Mouse (Mus musculus) splenic B cell, adult 2 months (primary cell): ENCODE measurements at regions not wholly inside any gene's neighbourhood (a gene's known extent, or its start where the extent isn't known, plus 50 kb on each side); places are given as distances from the start of the nearest gene placed in this dataset.

Experiments
- DNase-seq: peaks from one replicate; pipeline ENCODE4 v3.0.0-alpha.2; 2011; ENCODE audit warnings: low read depth, low spot score
- H3K27me3 ChIP-seq: 2 replicates; pipeline ENCODE4 v1.6.1; 2012; ENCODE audit warnings: mild to moderate bottlenecking, low read length, moderate library complexity, mixed read lengths; ENCODE audit not compliant: control insufficient read depth, poor library complexity, insufficient read depth, severe bottlenecking
- H3K36me3 ChIP-seq: 2 replicates; pipeline ENCODE4 v1.6.1; 2012; ENCODE audit warnings: mild to moderate bottlenecking, low read length, moderate library complexity, mixed read lengths; ENCODE audit not compliant: control insufficient read depth, poor library complexity, insufficient read depth, severe bottlenecking

DNA sequence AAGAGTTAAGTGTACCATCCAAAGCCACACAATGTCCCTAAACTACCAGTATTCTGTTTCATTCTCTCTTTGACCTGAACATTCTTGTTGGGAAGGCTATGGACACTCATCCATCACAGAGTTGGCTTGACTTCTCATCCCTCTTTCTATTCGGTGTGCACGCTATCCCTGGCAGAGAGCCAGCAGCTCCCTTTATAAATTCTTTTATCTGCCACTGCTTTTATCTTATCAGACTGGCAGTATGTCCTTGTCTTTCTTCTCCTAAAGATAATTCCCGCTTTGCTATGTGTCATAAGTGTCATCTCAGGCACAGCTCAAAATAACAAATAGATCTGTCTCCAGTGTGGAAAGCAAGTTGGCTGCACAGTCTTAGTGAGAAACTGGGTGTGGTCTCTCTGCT, 106.6 kb upstream of the Lipc start:
- DNase-seq, result no peak
- Histone ChIP-seq H3K36me3 (no peaks in the 10 kb centered on the region), H3K27me3 (no peaks in the 10 kb centered on the region)

DNA sequence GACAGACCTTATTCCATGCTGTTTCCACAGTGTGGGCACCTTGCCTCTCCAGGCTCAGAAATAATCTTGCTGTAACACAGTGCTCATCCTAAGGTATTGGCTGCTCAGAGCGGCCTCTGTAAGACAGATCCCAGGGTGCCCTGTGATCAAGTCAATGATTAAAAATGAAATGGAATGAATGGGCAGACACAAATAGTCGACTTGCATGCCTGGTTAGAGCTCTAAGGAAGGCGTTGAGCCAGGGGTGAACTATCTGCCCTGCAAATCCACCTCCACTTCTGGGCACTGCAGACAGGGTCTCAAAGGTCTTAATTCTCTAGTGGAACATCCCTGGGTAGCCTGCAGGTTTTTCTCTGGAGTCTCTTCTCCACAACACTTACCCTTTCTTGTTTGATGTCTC, 104.8 kb upstream of the Lipc start:
- Histone ChIP-seq H3K27me3 (no peaks in the 10 kb centered on the region), H3K36me3 (no peaks in the 10 kb centered on the region)
- no peak for DNase-seq

DNA sequence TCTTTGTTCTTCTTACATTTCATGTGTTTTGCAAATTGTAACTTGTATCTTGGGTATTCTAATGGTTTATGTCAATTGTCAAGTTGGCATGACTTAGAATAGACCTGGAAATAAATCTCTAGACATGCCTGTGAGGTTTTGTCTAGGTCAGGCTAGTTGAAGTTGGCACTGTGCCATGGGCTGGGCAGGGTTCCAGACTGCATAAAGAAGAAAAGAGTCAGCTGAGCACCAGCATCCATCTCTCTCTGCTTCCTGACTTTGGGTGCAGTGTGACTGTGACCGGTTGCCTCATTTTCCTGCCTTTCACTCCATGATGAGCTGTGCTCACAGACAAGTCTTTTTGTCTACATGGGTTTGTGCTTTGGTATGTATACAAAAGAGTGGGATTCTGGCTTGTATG, 91.9 kb upstream of the Lipc start:
- no peak for DNase-seq
- H3K36me3 ChIP-seq, result no peaks in the 10 kb centered on the region
- no peaks in the 10 kb centered on the region for H3K27me3 ChIP-seq

DNA sequence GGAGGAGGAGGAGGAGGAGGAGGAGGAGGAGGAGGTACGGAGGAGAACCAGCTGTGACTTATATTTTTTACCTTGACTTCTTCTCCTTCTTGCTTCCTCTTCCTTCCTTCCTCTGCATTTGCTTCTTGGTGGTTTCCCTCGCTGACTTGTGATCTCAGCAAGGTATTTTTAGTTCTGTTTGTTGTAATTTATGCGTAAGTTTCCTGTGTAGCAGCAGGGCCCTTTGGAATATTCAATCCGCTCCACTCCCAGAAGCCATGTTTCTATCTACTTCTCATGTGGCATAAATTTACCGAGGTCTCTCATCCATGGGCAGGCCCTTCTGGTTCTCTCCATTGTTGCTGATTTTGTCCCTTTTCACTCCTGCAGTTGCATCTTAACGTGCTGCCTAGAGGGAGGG, 83.3 kb upstream of the Lipc start:
- Histone ChIP-seq H3K27me3 (no peaks in the 10 kb centered on the region), H3K36me3 (no peaks in the 10 kb centered on the region)
- DNase-seq, result peak; percentile 56

DNA sequence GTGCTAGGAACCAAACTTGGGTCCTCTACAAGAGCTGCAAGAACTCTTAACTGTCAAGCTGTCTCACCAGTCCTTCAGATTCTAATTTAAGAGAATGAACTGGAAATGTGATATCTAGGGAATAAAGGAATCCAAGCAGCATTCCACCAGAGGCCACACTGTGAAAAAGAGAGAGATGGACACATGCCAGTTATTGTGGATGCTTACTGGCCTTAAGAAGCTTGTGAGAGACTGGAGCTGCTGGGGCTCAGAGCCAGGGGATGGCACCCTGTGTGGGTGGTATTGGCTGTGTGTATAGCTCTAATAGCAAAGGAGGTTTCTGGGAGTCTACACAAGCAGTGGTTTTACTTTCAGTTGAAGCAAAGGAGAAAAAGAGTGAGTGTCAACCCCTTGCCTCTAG, 80.1 kb upstream of the Lipc start:
- Histone ChIP-seq H3K27me3 (no peaks in the 10 kb centered on the region), H3K36me3 (no peaks in the 10 kb centered on the region)
- peak; percentile 15 for DNase-seq

DNA sequence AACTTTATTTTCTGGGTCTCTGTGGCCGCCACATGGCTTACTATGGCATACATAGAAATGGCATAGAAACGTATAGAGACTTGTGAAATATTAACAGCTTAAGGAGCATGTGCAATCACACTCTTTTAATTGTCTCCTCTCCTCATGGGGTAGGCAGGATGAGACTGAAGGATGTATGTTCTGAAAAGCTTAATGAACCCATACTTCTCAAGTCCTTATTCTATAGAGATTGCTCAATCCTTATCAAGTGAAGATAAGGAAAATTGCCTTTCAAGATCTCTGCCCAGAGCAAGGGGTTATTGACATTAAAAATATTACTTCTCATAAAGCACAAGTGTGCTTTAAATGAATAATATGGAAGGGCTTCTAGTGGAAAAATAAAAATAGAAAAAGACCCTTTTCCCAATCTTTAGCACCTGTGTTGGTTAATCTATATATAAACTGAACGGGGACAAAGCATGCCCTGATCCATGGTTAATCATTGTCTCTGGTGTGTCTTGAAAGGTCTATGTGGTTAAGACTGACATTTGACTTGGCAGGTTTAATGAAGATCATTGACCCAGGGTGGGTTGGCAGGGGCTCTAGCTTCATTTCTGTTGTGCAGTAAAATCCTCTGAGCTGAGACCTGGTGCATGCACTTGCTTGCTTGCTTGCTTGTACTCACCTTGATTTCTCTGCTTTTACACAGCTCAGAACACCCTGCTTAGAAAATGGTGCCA, 78.3 kb upstream of the Lipc start:
- DNase-seq, result no peak
- H3K36me3 ChIP-seq, result no peaks in the 10 kb centered on the region
- H3K27me3 ChIP-seq, result no peaks in the 10 kb centered on the region

DNA sequence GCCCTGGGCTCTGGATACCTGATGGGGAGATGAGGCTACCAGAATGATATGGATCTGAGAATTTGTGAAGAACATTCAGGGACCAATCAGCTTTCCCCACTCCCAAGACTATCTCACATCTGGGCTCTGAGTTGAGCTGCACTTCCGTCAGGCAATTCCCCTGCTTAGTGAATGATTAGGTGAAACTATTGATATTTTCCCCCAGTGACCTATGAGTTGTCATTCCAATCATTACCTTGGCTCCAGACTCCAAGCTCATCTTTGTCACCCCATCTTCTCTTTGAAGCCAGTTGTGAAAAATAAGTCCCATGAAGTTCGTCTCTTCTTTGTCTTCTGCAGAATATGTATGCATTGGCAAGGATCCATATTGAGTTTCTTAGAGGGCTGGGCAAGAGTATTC, 76.1 kb upstream of the Lipc start:
- DNase-seq, result no peak
- Histone ChIP-seq H3K36me3 (no peaks in the 10 kb centered on the region), H3K27me3 (no peaks in the 10 kb centered on the region)

DNA sequence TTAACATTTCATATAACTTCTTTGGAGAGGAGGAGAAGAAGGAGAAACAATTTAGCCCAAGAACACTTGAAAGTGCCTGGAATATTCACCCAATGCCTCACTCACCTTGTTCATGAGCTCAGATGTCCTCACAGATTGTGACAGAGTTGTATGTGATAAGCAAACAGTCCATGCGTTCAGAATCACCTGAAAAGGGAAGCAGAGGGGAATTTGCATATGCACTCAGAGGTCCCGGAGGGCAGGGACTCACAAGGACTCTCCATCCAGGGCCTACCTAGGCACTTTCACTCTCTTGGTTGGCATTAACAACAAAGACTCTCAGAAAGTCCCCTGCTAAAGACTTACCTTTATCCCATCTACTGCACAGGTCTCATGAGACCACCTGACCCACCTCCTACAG, 75.6 kb upstream of the Lipc start:
- no peaks in the 10 kb centered on the region for H3K27me3 ChIP-seq
- no peaks in the 10 kb centered on the region for H3K36me3 ChIP-seq
- peak; percentile 72 for DNase-seq

DNA sequence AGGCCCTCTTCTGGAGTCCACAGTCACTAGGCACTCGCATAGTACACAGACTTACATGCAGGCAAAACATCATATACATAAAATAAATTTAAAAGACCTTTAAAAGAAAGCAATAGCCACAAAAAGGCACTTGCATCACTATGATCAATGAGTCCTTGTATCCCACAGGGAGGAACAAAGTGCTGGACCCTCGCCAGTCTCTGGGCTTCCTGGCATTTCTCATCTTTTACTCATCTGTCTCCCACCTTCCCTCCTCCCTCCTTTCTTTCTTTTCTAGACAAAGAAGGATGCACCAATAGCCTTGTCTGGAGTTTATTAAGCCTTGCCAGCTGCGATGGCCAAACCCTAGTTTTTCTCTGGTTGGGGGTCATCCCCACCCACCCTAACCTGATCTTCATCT, 73.2 kb upstream of the Lipc start:
- no peaks in the 10 kb centered on the region for H3K27me3 ChIP-seq
- no peak for DNase-seq

DNA sequence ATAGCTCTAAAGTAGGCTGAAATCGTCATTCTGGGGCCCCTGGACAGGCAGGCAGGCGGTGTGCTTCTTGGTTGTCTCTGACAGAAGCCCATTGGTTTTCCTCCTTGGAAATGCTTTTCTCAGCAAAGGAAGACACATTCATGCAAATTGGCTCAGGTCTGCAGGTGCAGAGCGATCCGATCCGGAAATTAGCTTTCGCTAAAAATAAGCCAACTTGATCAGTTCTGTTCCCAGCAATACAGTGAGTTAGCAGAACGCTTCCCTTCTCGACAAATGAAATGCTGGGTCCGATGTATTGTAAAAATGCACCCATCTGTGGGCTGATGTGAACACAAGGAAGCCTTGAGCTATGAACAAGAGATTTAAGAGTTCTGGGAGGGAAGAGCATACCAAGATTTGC, 66.2 kb upstream of the Lipc start:
- DNase-seq, result peak; percentile 13
- H3K27me3 ChIP-seq, result no peaks in the 10 kb centered on the region
- H3K36me3 ChIP-seq, result no peaks in the 10 kb centered on the region

More for the DNA sequence above, 73.2 kb upstream of the Lipc start:
- no peaks in the 10 kb centered on the region for H3K36me3 ChIP-seq

DNA sequence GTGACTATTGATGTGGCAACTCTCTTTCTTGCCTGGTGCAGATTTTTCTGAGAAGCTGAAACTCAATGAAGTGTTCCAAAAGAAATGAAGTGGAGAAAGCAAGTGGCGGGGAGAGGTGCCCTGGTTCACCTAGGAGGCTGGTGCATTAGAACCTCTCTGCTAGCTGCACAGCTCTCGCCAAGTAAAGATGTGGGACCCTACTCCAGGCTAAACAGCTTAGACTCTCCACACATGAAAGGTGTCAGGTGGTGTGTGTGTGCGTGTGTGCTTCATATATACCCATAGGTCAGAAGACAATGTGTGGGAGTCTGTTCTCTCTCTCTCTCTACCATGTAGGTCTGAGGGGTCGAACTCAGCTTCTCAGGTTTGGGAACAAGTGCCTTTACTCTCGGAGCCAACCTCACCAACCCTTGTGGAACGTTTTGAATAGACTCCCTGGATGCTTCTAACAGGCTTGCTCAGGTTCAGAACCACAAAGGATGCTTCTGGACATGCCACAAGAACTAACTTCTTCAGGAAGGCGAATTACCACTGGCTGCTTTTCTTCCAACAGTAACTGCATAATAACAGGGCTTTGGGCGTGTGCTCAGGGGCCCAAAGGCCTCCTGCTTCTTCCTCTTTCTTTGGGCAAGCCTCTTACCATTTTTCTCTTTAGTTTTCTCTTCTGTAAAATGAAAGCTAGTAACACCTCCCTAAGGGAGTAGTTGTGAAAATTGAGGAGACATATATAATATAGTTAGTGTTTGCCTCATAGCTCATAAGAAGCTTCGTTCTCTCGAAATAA, 65.6 kb upstream of the Lipc start:
- Histone ChIP-seq H3K27me3 (no peaks in the 10 kb centered on the region), H3K36me3 (no peaks in the 10 kb centered on the region)
- peak; percentile 46 for DNase-seq

DNA sequence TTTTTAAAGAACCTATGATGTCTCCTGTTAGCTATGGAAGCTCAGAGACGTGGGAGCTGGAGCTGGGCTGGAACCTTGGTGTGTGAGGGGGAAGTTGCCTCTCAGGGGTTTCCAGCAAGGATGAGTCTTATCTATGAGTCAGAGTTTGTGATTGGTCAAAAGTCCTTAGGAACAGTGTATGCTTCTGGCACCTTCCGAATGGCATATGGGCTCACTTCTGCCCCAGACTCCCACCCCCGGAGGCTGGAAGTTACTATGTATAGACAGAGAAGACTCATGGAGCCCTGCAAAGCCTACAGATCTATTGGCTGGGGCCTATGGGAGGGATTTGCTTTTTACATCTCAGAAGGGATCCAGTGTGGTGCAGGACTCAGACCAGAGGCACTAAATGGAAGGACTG, 63.9 kb upstream of the Lipc start:
- no peak for DNase-seq
- no peaks in the 10 kb centered on the region for H3K36me3 ChIP-seq
- H3K27me3 ChIP-seq, result no peaks in the 10 kb centered on the region

DNA sequence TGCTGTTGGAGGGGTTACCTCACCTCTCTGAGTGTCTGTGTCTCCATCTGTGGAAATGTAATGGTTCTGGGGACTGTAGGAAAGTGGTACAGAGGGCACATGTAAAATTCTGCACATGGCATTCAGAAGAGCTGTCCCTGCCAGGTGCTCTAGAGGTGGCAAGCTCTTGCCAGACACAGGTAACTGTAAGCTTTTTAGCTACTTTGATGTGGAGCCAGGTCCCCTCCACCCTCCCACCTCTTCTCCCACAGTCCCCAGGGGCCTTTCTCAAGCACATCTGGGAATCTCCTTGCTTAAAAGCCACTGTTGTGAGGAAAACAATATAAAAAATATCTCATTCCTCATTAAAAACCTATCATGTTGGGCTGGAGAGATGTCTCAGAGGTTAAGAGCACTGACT, 63.4 kb upstream of the Lipc start:
- Histone ChIP-seq H3K36me3 (no peaks in the 10 kb centered on the region), H3K27me3 (no peaks in the 10 kb centered on the region)
- DNase-seq, result no peak

DNA sequence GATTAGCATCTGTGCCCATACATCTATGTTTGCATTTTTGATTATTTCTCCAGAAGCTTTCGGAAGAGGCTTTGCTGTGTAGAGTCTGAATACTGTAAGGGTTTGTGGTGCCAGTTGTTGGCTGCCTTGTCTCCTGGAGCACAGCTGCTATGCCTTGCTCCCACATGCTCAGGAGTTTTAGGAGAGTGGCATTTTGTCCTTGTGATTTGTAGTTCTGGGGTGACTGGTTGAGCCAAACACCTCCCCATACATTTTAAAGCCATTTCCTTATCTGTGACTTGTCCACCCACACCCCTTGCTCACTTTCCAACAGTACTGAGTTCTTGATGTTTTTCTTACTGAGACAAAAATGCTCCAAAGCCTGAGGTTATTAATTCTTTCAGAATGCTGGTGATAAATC, 60.4 kb upstream of the Lipc start:
- no peaks in the 10 kb centered on the region; the same call in 1 of the 2 replicates for H3K36me3 ChIP-seq
- DNase-seq, result no peak
- H3K27me3 ChIP-seq, result no peaks in the 10 kb centered on the region

DNA sequence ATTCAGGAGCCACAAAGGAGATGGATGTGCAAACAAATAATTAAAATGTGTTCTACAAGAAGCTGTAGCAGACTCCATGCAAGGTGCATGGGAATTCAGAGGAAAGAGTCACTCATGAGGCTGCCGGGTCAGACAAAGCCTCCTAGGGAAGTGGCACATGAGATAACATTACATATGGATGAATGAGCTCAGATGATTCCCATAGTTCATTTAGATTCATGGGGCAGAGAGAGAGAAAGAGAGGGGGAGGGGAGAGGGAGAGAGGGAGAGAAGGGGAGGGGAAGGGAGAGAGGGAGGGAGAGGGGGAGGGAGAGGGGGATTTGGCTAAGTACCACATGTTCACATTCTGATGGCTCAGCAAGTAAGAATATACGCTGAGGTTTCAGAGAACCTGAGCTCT, 52.6 kb upstream of the Lipc start:
- Histone ChIP-seq H3K36me3 (no peaks in the 10 kb centered on the region; the same call in 1 of the 2 replicates), H3K27me3 (no peaks in the 10 kb centered on the region)
- DNase-seq, result no peak
